Mouse (Mus musculus) left cerebral cortex, adult 18-20 months (tissue): Measurements from ENCODE around the gene Ttc21a. TPM values are rescaled to one million over a fixed set of nuclear protein-coding genes. Genes with fewer than 3 reads are reported as not detected.

Experiments
- DNase-seq, 2 experiments: peaks; one replicate each; pipeline ENCODE4 v3.0.0; 2021 to 2022; ENCODE audit warnings: low spot score in 2 of 2, mixed read lengths in 1 of 2
- long read RNA-seq, 2 experiments: library from polyadenylated mRNA; stranded (forward); transcript quantifications; one replicate each; pipeline ENCODE4 v2.0.0; 2021
- total RNA-seq, 2 experiments: library from RNA; stranded (reverse); gene quantifications; 2 replicates each; pipeline ENCODE4 v1.2.3; 2021

Ttc21a gene
- total RNA-seq = under 1 TPM; 0.19 to 0.49 TPM
- long read RNA-seq, experiment 1, partial matches to known transcripts = 0 of 1 reads
- long read RNA-seq, experiment 1, other reads (novel, unspliced or antisense) = 1 of 1 reads
- long read RNA-seq, experiment 2 = 0 reads

GRCm38 (mm10) chr9:119937005-119937773 lies at the start of gene Ttc21a, which contains the start of gene Gorasp1:
Gene Ttc21a (plus strand): TSS chr9:119937606.
Gene Gorasp1 (minus strand): TSS chr9:119937565.
- peak; percentile 93 to 94 for DNase-seq

GRCm38 (mm10) chr9:119888843-119889246 lies 48.6 kb upstream of the Ttc21a start:
- DNase-seq = no peak

DNA sequence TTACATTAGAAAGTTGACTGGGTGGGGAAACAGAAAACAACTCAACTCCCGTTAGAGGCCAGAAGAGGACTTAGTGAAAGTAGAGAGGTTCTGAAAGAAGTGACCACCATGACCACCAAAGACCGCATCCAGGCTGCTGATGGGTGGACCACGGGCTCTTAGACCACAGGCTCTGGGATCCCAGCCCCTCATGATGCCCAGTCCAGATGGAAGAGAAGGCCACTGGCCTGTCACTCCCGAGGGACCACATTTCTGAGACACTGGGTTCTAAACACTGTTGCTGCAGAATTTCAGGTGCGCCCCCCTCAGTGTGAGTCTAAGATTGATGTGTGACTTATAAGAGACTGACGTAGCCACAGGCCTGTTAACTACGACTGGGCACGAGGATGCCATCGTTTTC lies 48.0 kb upstream of the Ttc21a start:
- DNase-seq = no peak

DNA sequence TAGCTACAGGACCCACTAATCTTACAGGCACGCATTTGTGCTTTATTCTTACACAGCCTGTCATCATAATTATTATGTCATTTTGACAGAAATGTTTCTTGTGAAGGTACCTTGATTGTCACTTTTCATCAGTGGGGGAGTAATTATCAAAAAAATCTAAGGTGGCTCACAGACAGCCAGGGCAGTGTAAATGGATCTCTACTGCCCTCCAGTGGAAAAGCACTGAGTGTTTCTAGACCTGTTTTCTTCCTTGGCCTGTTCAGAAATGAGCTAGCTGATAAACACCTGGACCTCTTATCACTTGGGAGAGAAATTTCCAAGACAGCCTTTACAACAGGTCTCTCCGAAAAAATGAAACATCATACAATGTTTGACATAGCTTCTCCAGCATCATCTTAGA lies 46.7 kb upstream of the Ttc21a start:
- peak in 1 of 2 experiments; percentile 30 for DNase-seq

- DNase-seq = no peak
Observed at GRCm38 (mm10) chr9:119893881-119894280, 43.5 kb upstream of the Ttc21a start.

GRCm38 (mm10) chr9:119894339-119895009 lies 42.9 kb upstream of the Ttc21a start, which contains the start of gene Wdr48:
Gene Wdr48 (plus strand): TSS chr9:119894878.
- DNase-seq = peak; percentile 96 to 97

GRCm38 (mm10) chr9:119895040-119895721 lies 42.2 kb upstream of the Ttc21a start:
- DNase-seq = peak; percentile 23 to 42

- no peak for DNase-seq
Observed at GRCm38 (mm10) chr9:119899446-119899845, 38.0 kb upstream of the Ttc21a start.

DNA sequence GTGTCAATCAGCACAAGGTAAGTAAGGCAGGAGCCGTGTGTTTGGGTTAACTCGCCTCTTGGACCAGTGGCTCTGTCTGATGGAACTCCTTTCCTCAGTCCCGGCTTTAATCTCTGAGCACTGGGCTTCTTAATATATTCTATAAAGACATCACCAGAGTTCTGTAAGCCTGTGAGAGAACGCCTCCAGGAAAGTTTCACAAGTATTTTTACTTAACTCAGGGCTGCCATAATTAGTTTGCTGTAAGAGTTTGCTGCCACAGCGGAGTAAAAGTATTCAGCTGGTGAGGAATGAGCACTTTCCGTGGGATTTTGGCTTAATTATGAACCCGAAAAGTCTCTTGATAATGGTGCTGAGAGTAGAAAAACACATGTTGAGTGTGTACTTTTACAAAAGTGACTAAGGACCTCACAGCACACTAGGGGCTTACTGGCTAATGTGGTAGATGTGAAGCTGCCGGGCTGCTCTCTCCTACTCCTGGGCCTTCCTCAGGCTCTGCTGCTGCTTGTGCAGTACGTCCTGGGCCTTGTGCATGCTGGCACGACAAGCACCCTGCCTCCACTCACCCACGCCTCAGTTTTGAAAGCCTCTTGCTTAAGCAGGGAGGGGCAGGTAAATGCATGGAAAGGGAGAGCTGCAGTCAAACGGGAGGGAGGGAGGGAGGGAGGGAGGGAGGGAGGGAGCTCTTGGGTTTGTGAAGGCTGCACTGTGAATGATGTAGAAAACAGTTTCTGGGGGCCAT lies 34.8 kb upstream of the Ttc21a start:
- DNase-seq = peak; percentile 25 to 27

DNA sequence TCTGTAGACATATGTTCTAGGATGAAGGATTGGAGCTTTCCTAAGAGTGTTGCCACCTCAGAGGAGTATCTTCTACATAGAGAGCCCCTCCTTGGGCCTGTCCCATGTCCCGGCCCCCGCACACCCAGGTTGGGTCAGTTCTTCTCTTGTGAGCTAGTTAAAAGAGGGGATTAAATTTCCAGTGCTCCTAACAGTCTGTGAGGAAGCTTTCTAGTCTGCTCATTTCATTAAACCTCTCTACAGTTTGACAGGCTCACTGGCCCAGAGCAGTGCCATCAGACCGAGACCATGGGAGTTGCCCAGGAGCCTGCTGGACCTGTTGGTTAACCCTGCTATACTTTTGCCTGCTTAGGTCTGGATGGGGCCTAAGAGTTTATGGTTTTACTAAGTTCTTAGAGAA lies 28.7 kb upstream of the Ttc21a start:
- DNase-seq = no peak

- peak in 1 of 2 experiments; percentile 33 for DNase-seq
Observed at GRCm38 (mm10) chr9:119909931-119910330, 27.5 kb upstream of the Ttc21a start.

- no peak for DNase-seq
Observed at GRCm38 (mm10) chr9:119913087-119913838, 24.1 kb upstream of the Ttc21a start.

GRCm38 (mm10) chr9:119919858-119920257 lies 17.5 kb upstream of the Ttc21a start:
- DNase-seq = no peak

GRCm38 (mm10) chr9:119923462-119923861 lies 13.9 kb upstream of the Ttc21a start:
- no peak for DNase-seq

DNA sequence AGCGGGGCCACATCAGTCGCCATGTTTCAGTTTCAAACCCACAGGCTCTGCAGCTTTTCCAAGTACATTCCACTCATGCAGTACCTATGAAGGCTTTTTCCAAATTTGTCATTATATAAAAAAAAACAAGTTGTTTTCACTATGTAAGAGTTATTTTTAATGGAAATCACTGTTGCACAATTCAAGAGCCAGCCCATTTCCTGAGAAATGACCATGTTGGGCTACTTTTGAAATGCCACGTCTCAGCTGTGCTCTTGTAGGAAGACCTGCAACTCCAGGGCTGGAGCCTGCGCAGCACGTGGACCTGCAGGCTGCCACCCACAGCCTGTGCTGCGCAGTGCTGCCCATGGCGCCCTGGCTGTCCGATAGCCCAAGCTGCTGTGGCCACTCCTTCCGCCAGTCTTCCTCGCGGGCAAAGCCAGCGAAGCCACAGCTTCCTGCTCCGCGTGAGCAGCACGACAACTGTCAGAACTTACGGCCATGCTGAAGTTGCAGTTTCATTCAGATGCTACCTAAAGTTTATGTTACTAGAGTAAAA lies 12.2 kb upstream of the Ttc21a start:
- no peak for DNase-seq

- no peak for DNase-seq
Observed at GRCm38 (mm10) chr9:119925729-119926128, 11.7 kb upstream of the Ttc21a start.

DNA sequence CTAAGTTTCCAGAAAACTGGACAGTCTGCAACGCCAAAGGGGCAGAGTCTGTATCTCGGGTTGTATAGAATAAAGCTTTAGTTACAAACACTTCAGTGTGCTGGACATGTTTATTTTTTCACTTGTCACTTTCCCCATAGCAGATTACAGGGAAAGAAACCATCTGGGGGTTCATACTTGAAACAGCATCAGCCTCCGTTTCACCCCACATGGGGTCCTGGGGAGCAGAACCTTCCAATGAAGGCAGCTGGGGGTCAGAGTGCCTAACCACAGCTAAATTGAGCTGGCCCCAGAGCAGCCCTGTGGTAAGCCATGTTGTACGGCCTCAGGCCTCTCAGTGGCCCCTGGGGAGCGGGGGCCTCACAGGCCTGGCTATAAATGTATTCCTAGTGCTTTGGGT lies 10.9 kb upstream of the Ttc21a start:
- no peak for DNase-seq

GRCm38 (mm10) chr9:119932358-119932757 lies 5.0 kb upstream of the Ttc21a start:
- DNase-seq = no peak

GRCm38 (mm10) chr9:119933675-119934074 lies 3.7 kb upstream of the Ttc21a start:
- no peak for DNase-seq

DNA sequence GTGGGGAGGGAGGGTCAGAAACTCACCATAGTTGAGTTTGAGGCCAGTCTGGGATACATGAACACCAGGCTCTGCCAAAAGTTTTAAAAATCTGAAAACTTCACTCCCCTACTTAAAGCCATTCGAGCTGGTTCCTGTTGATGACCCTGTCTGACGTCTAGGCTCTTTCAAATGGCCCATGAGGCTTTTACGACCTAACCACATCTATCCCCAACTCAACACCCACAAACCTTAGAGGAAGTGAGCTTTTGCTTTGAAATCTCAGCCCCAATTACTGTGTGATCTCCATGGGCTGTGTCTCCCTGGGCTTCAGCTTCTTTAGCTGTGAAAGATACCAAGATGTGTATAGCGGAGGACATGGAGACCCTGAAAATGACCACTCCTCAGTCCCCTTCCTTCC lies 1.1 kb downstream of the Ttc21a start:
- no peak for DNase-seq
